8 mouse cellular contexts compared by ENCODE assay signal in genomic region chr7:28104670-28105069, GRCm38 (mm10). TPM values are rescaled to one million over a fixed set of nuclear protein-coding genes. Genes with fewer than 3 reads are reported as not detected.
DNase-seq lines count a peak whose midpoint lies in the region; ATAC-seq and TF ChIP-seq lines count a peak whose summit lies in the region.

No protein-coding gene starts in this region.

- no peaks in the 10 kb centered on the region for H3K4me1 ChIP-seq in cerebellum, adult 2 months (ENCODE audit: control insufficient read depth, insufficient read depth, low read length)
- H3K4me1 ChIP-seq in hindbrain, embryonic 14.5 days (replicated peaks; ENCODE audit: control insufficient read depth, insufficient read depth, low read length), result no peaks in the 10 kb centered on the region
- H3K4me1 ChIP-seq in liver, embryonic 11.5 days (replicated peaks; ENCODE audit: control insufficient read depth, insufficient read depth, low read length), result no peaks in the 10 kb centered on the region
- no peaks in the 10 kb centered on the region for H3K4me1 ChIP-seq in neural tube, embryonic 14.5 days (ENCODE audit: control insufficient read depth, insufficient read depth, low read length)

- TF ChIP-seq CTCF in cerebellum, adult 2 months (IDR thresholded peaks at IDR 0.05; ENCODE audit: borderline replicate concordance, insufficient read depth, low read depth, low read length), result no peak

- WGBS in cerebellum, adult 2 months, result 8% methylated on average over 23 of the region's 23 CpGs
- WGBS in hindbrain, embryonic 14.5 days, result 5% methylated on average over 23 of the region's 23 CpGs
- WGBS in liver, embryonic 11.5 days, result 11% methylated on average over 23 of the region's 23 CpGs
- WGBS in neural tube, embryonic 14.5 days, result 5% methylated on average over 23 of the region's 23 CpGs

- H3K4me3 ChIP-seq in cerebellum, adult 2 months (replicated peaks; ENCODE audit: insufficient read depth, low read depth, low read length), result no peak overlapping the region
- H3K4me3 ChIP-seq in hindbrain, embryonic 14.5 days (replicated peaks; ENCODE audit: low read length), result peak overlapping the region; percentile 14
- H3K4me3 ChIP-seq in liver, embryonic 11.5 days (ENCODE audit: low read depth, low read length), result no peak overlapping the region
- no peak overlapping the region for H3K4me3 ChIP-seq in neural tube, embryonic 14.5 days (ENCODE audit: low read depth, low read length)

- H3K27me3 ChIP-seq in cerebellum, adult 2 months (ENCODE audit: control insufficient read depth, insufficient read depth, low read length), result no peaks in the 10 kb centered on the region
- no peaks in the 10 kb centered on the region for H3K27me3 ChIP-seq in hindbrain, embryonic 14.5 days (ENCODE audit: control insufficient read depth, insufficient read depth, low read length)
- peaks cover 8% of the 10 kb centered on the region for H3K27me3 ChIP-seq in liver, embryonic 11.5 days (replicated peaks; ENCODE audit: control insufficient read depth, insufficient read depth, low read length)
- no peaks in the 10 kb centered on the region for H3K27me3 ChIP-seq in neural tube, embryonic 14.5 days (ENCODE audit: control insufficient read depth, insufficient read depth, low read length)

- peak; percentile 14 to 19 for DNase-seq in cerebellum, adult 2 months
- DNase-seq in cerebellum, adult 11 months, result no peak
- peak; percentile 43 for DNase-seq in embryo, embryonic 10.5 days (ENCODE audit: low spot score)
- DNase-seq in hindbrain, embryonic 14.5 days (ENCODE audit: low spot score), result peak; percentile 32
- no peak for DNase-seq in liver, embryonic 11.5 days (ENCODE audit: low spot score)
- DNase-seq in left cerebral cortex, postnatal 25 days (ENCODE audit: low spot score in 2 of 2), result no peak
- DNase-seq in T-cell, adult 2 months (ENCODE audit: low spot score), result no peak

- H3K9me3 ChIP-seq in hindbrain, embryonic 14.5 days (ENCODE audit: control insufficient read depth, low read length), result no peaks in the 10 kb centered on the region
- no peaks in the 10 kb centered on the region for H3K9me3 ChIP-seq in liver, embryonic 11.5 days (ENCODE audit: control insufficient read depth, low read length)
- no peaks in the 10 kb centered on the region for H3K9me3 ChIP-seq in neural tube, embryonic 14.5 days (ENCODE audit: control insufficient read depth, low read length)

- peak; percentile 68 for ATAC-seq in hindbrain, embryonic 14.5 days (ENCODE audit: low FRiP score)
- ATAC-seq in liver, embryonic 11.5 days (replicated peaks; ENCODE audit: low FRiP score), result no peak
- ATAC-seq in neural tube, embryonic 14.5 days (ENCODE audit: low read depth), result peak; percentile 70; the same call in 1 of the 2 replicates

- TF ChIP-seq POLR2A in cerebellum, adult 2 months (IDR thresholded peaks at IDR 0.05; ENCODE audit: borderline replicate concordance, insufficient read depth, low read length), result no peak

- no peak overlapping the region; the same call in 1 of the 2 replicates for H3K9ac ChIP-seq in hindbrain, embryonic 14.5 days
- H3K9ac ChIP-seq in liver, embryonic 11.5 days (ENCODE audit: low read depth, low read length), result no peak overlapping the region
- H3K9ac ChIP-seq in neural tube, embryonic 14.5 days (replicated peaks; ENCODE audit: low read depth, low read length), result no peak overlapping the region

- H3K4me2 ChIP-seq in hindbrain, embryonic 14.5 days (replicated peaks), result peak overlapping the region; percentile 50
- peak overlapping the region; percentile 39 for H3K4me2 ChIP-seq in liver, embryonic 11.5 days
- H3K4me2 ChIP-seq in neural tube, embryonic 14.5 days (ENCODE audit: low read depth, low read length), result peak overlapping the region; percentile 33; the same call in 1 of the 2 replicates

- H3K36me3 ChIP-seq in hindbrain, embryonic 14.5 days (replicated peaks; ENCODE audit: control insufficient read depth, insufficient read depth), result no peaks in the 10 kb centered on the region
- no peaks in the 10 kb centered on the region for H3K36me3 ChIP-seq in liver, embryonic 11.5 days (ENCODE audit: control insufficient read depth, insufficient read depth, low read length)
- H3K36me3 ChIP-seq in neural tube, embryonic 14.5 days (ENCODE audit: control insufficient read depth, insufficient read depth, low read length), result no peaks in the 10 kb centered on the region

- H3K27ac ChIP-seq in cerebellum, adult 2 months (ENCODE audit: insufficient read depth, low read length), result no peak overlapping the region
- no peak overlapping the region for H3K27ac ChIP-seq in hindbrain, embryonic 14.5 days
- H3K27ac ChIP-seq in liver, embryonic 11.5 days (ENCODE audit: low read depth, low read length), result no peak overlapping the region
- H3K27ac ChIP-seq in neural tube, embryonic 14.5 days (ENCODE audit: low read depth, low read length), result no peak overlapping the region

- intact Hi-C loops in left cerebral cortex, postnatal 25 days (cut with DNase I), result no loop called here

RNA-seq across cellular contexts. Expression of gene 9530053A07Rik, which starts 24.6 kb away (rescaled TPM):
- 0.02 and 0.03 TPM in 2 replicates for polyA plus RNA-seq in cerebellum, adult 2 months (2012; rRNA removed)
- polyA plus RNA-seq in hindbrain, embryonic 14.5 days (2014; fragmentation: Nextera tagmentation; extraction: Ambion mirVana), result 0.09 and 0.24 TPM in 2 replicates
- not detected in 2 replicates for polyA plus RNA-seq in liver, embryonic 11.5 days (2014; fragmentation: Nextera tagmentation; extraction: Ambion mirVana)
- 0.08 and 0.15 TPM in 2 replicates for polyA plus RNA-seq in neural tube, embryonic 14.5 days (2014; fragmentation: Nextera tagmentation; extraction: Ambion mirVana)
- under 1 TPM in 1 of 2 experiments, not detected in 1; 0.09 TPM for total RNA-seq in left cerebral cortex, postnatal 25 days (2021)

RNA-seq across cellular contexts. Expression of gene Fcgbp, which starts 33.6 kb away (rescaled TPM):
- 0.24 and 0.29 TPM in 2 replicates for polyA plus RNA-seq in cerebellum, adult 2 months (2012; rRNA removed)
- polyA plus RNA-seq in hindbrain, embryonic 14.5 days (2014; fragmentation: Nextera tagmentation; extraction: Ambion mirVana), result 0.69 and 0.80 TPM in 2 replicates
- polyA plus RNA-seq in liver, embryonic 11.5 days (2014; fragmentation: Nextera tagmentation; extraction: Ambion mirVana), result 0.04 TPM in 1 of 2 replicates, not detected in the other
- polyA plus RNA-seq in neural tube, embryonic 14.5 days (2014; fragmentation: Nextera tagmentation; extraction: Ambion mirVana), result 0.39 and 0.91 TPM in 2 replicates
- total RNA-seq in left cerebral cortex, postnatal 25 days (2021), result under 1 TPM; 0.25 to 0.44 TPM

RNA-seq across cellular contexts. Expression of gene Psmc4, which starts 54.8 kb away (rescaled TPM):
- 217 and 222 TPM in 2 replicates for polyA plus RNA-seq in cerebellum, adult 2 months (2012; rRNA removed)
- polyA plus RNA-seq in hindbrain, embryonic 14.5 days (2014; fragmentation: Nextera tagmentation; extraction: Ambion mirVana), result 279 and 282 TPM in 2 replicates
- polyA plus RNA-seq in liver, embryonic 11.5 days (2014; fragmentation: Nextera tagmentation; extraction: Ambion mirVana), result 291 and 316 TPM in 2 replicates
- 275 TPM in 2 replicates for polyA plus RNA-seq in neural tube, embryonic 14.5 days (2014; fragmentation: Nextera tagmentation; extraction: Ambion mirVana)
- 100 to 1,000 TPM; 124 to 130 TPM for total RNA-seq in left cerebral cortex, postnatal 25 days (2021)

Comparison
In these comparisons a context has a peak if more than half of its experiments do, and no peak if none do; other contexts are left out.
1. DNase-seq: peak in cerebellum, adult 2 months (2 of 2), embryo, embryonic 10.5 days (single experiment) and hindbrain, embryonic 14.5 days (single experiment); none in cerebellum, adult 11 months (single experiment), liver, embryonic 11.5 days (single experiment), left cerebral cortex, postnatal 25 days (0 of 2) and T-cell, adult 2 months (single experiment).
2. Peak in every context shown above with its lines, with median percentiles within 50 percentile points of each other: H3K4me2 ChIP-seq.